Mouse (Mus musculus): ENCODE data around the gene March6.

March6 gene

GRCm38 (mm10) chr15:31454861-31455295, 76.0 kb downstream of the March6 start:
- DNase-seq (ENCODE audit: extremely low spot score, low read depth, low spot score) = no peak

GRCm38 (mm10) chr15:31454096-31454860, 76.6 kb downstream of the March6 start:
- DNase-seq (ENCODE audit: extremely low spot score, low read depth, low spot score) = no peak

GRCm38 (mm10) chr15:31453098-31453916, 77.5 kb downstream of the March6 start, which contains the start of gene Ropn1l:
Gene Ropn1l (minus strand): TSS chr15:31453737.
- DNase-seq (ENCODE audit: extremely low spot score, low read depth, low spot score) = peak; percentile 81

GRCm38 (mm10) chr15:31452336-31453097, 78.3 kb downstream of the March6 start:
- no peak for DNase-seq (ENCODE audit: extremely low spot score, low read depth, low spot score)

GRCm38 (mm10) chr15:31449772-31450171, 81.1 kb downstream of the March6 start:
- no peak for DNase-seq (ENCODE audit: extremely low spot score, low read depth, low spot score)

- no peak for DNase-seq (ENCODE audit: extremely low spot score, low read depth, low spot score)
These were observed 83.7 kb downstream of the March6 start for GRCm38 (mm10) chr15:31447121-31447520.

- no peak for DNase-seq (ENCODE audit: extremely low spot score, low read depth, low spot score)
These were observed 88.2 kb downstream of the March6 start for GRCm38 (mm10) chr15:31442698-31443097.

GRCm38 (mm10) chr15:31441996-31442395, 88.9 kb downstream of the March6 start:
- DNase-seq (ENCODE audit: extremely low spot score, low read depth, low spot score) = no peak

GRCm38 (mm10) chr15:31436811-31437210, 94.0 kb downstream of the March6 start:
- DNase-seq (ENCODE audit: extremely low spot score, low read depth, low spot score) = no peak

- DNase-seq (ENCODE audit: extremely low spot score, low read depth, low spot score) = no peak
These were observed 94.8 kb downstream of the March6 start for GRCm38 (mm10) chr15:31436083-31436482.

- DNase-seq (ENCODE audit: extremely low spot score, low read depth, low spot score) = no peak
These were observed 97.1 kb downstream of the March6 start for GRCm38 (mm10) chr15:31433768-31434167.

- no peak for DNase-seq (ENCODE audit: extremely low spot score, low read depth, low spot score)
These were observed 99.0 kb downstream of the March6 start for GRCm38 (mm10) chr15:31431847-31432246.

- DNase-seq (ENCODE audit: extremely low spot score, low read depth, low spot score) = no peak
These were observed 100.8 kb downstream of the March6 start for GRCm38 (mm10) chr15:31430014-31430413.

- no peak for DNase-seq (ENCODE audit: extremely low spot score, low read depth, low spot score)
These were observed 101.4 kb downstream of the March6 start for GRCm38 (mm10) chr15:31429429-31429828.

- no peak for DNase-seq (ENCODE audit: extremely low spot score, low read depth, low spot score)
These were observed 102.3 kb downstream of the March6 start for GRCm38 (mm10) chr15:31428571-31428970.

GRCm38 (mm10) chr15:31427390-31427789, 103.5 kb downstream of the March6 start:
- DNase-seq (ENCODE audit: extremely low spot score, low read depth, low spot score) = no peak

GRCm38 (mm10) chr15:31426066-31426706, 104.7 kb downstream of the March6 start:
- no peak for DNase-seq (ENCODE audit: extremely low spot score, low read depth, low spot score)

GRCm38 (mm10) chr15:31422649-31423369, 108.0 kb downstream of the March6 start:
- no peak for DNase-seq (ENCODE audit: extremely low spot score, low read depth, low spot score)

- no peak for DNase-seq (ENCODE audit: extremely low spot score, low read depth, low spot score)
These were observed 111.8 kb downstream of the March6 start for GRCm38 (mm10) chr15:31419037-31419436.

GRCm38 (mm10) chr15:31418686-31419024, 112.2 kb downstream of the March6 start:
- no peak for DNase-seq (ENCODE audit: extremely low spot score, low read depth, low spot score)
